Comparison of ENCODE assay signal across 8 mouse cellular contexts in genomic region chrX:94724972-94725569, GRCm38 (mm10). TPM values are rescaled to one million over a fixed set of nuclear protein-coding genes. Genes with fewer than 3 reads are reported as not detected.
A peak's percentile ranks its signal among the peaks of the same experiment; 100 is the strongest.
DNase-seq lines count a peak whose midpoint lies in the region; ATAC-seq lines count a peak whose summit lies in the region.
"Not testable (repeated sequence)": the region's sequence is repeated elsewhere in the genome, so short reads cannot be mapped to it uniquely, and the experiment has no call there.

No protein-coding gene starts in this region.

- H3K4me3 ChIP-seq in embryonic facial prominence, embryonic 15.5 days (replicated peaks) = peak overlapping the region; percentile 27; the same call in 1 of the 2 replicates
- H3K4me3 ChIP-seq in hindbrain, embryonic 15.5 days = not testable (repeated sequence)
- H3K4me3 ChIP-seq in lung, embryonic 15.5 days = 0 out of 2 replicates have a peak overlapping the region, but pooled peaks have one; percentile 23

- DNase-seq in adrenal gland, adult 18-20 months (ENCODE audit: low spot score in 2 of 2) = peak; percentile 5 to 18
- peak; percentile 4 for DNase-seq in heart, adult 18-20 months
- DNase-seq in left cerebral cortex, postnatal 4 days = peak; percentile 0
- DNase-seq in thymus, postnatal 14 days = peak; percentile 23

- peak; percentile 61 for ATAC-seq in embryonic facial prominence, embryonic 15.5 days (ENCODE audit: insufficient number of reproducible peaks, low FRiP score, low TSS enrichment, low read depth)
- peak; percentile 77 for ATAC-seq in hindbrain, embryonic 15.5 days (ENCODE audit: low FRiP score, low read depth)
- peak; percentile 76; the same call in 1 of the 2 replicates for ATAC-seq in lung, embryonic 15.5 days (ENCODE audit: borderline replicate concordance, extremely low read depth, low FRiP score, low TSS enrichment)
- ATAC-seq in monocyte, adult 5-6 weeks (replicated peaks; ENCODE audit: insufficient number of reproducible peaks, low FRiP score, low TSS enrichment, poor library complexity, severe bottlenecking) = 0 out of 2 replicates have a peak, but pooled peaks have one; percentile 54

- H3K9ac ChIP-seq in embryonic facial prominence, embryonic 15.5 days; hindbrain, embryonic 15.5 days; lung, embryonic 15.5 days: not testable (repeated sequence)

- not testable (repeated sequence) for H3K4me2 ChIP-seq in embryonic facial prominence, embryonic 15.5 days (replicated peaks); hindbrain, embryonic 15.5 days; lung, embryonic 15.5 days

- not testable (repeated sequence) for H3K36me3 ChIP-seq in embryonic facial prominence, embryonic 15.5 days; hindbrain, embryonic 15.5 days; lung, embryonic 15.5 days

- not testable (repeated sequence) for H3K9me3 ChIP-seq in embryonic facial prominence, embryonic 15.5 days (replicated peaks); hindbrain, embryonic 15.5 days; lung, embryonic 15.5 days

- 38% methylated on average over 24 of the region's 102 CpGs for WGBS in embryonic facial prominence, embryonic 15.5 days
- WGBS in hindbrain, embryonic 15.5 days = 18% methylated on average over 6 of the region's 102 CpGs
- WGBS in lung, embryonic 15.5 days = 16% methylated on average over 10 of the region's 102 CpGs

- H3K27me3 ChIP-seq in embryonic facial prominence, embryonic 15.5 days; hindbrain, embryonic 15.5 days; lung, embryonic 15.5 days: not testable (repeated sequence)

- intact Hi-C loops in left cerebral cortex, postnatal 4 days (cut with DNase I) = not testable (repeated sequence)

- H3K27ac ChIP-seq in embryonic facial prominence, embryonic 15.5 days (replicated peaks); hindbrain, embryonic 15.5 days (replicated peaks); lung, embryonic 15.5 days: not testable (repeated sequence)

- H3K4me1 ChIP-seq in embryonic facial prominence, embryonic 15.5 days; hindbrain, embryonic 15.5 days (replicated peaks); lung, embryonic 15.5 days: not testable (repeated sequence)

RNA-seq across cellular contexts. Expression of gene Zxdb, which starts 0.7 kb away (rescaled TPM):
- total RNA-seq in adrenal gland, adult 18-20 months (2021) = 10 to 100 TPM; 10.6 to 11.0 TPM
- polyA plus RNA-seq in embryonic facial prominence, embryonic 15.5 days (2015; fragmentation: Nextera tagmentation; extraction: Ambion mirVana) = 1.4 and 1.7 TPM in 2 replicates
- total RNA-seq in heart, adult 18-20 months (2021) = 1 to 10 TPM; 4.7 TPM
- 1.7 and 1.8 TPM in 2 replicates for polyA plus RNA-seq in hindbrain, embryonic 15.5 days (2015; fragmentation: Nextera tagmentation; extraction: Ambion mirVana)
- 10 to 100 TPM; 12.2 to 12.9 TPM for total RNA-seq in left cerebral cortex, postnatal 4 days (2021)
- 1.4 and 1.8 TPM in 2 replicates for polyA plus RNA-seq in lung, embryonic 15.5 days (2015; fragmentation: Nextera tagmentation; extraction: Ambion mirVana)
- 13.6 to 18.1 TPM (median 15.6 TPM) in 3 replicates for total RNA-seq in monocyte, adult 5-6 weeks (2017)
